Mouse (Mus musculus) brain, embryonic 14.5 days (tissue): ENCODE measurements at regions not wholly inside any gene's neighbourhood (a gene's known extent, or its start where the extent isn't known, plus 50 kb on each side); places are given as distances from the start of the nearest gene placed in this dataset.
"Not testable (repeated sequence)": the region's sequence is repeated elsewhere in the genome, so short reads cannot be mapped to it uniquely, and the experiment has no call there.

Source experiments
- DNase-seq: peaks from one replicate; pipeline ENCODE4 v3.0.0-alpha.2; 2011; ENCODE audit warnings: low read depth
- CTCF ChIP-seq: fragments of 200-500 bp; IDR thresholded peaks from 2 replicates; pipeline ENCODE4 v1.5.1; 2012; ENCODE audit warnings: inconsistent platforms, mild to moderate bottlenecking, moderate library complexity, borderline replicate concordance; ENCODE audit not compliant: insufficient read depth, insufficient read length; ENCODE audit errors: extremely low read depth
- POLR2A ChIP-seq: fragments of 200-500 bp; IDR thresholded peaks from 2 replicates; pipeline ENCODE4 v1.6.1; 2012; ENCODE audit warnings: mild to moderate bottlenecking, inconsistent platforms, borderline replicate concordance; ENCODE audit not compliant: poor library complexity, insufficient read depth, insufficient read length, severe bottlenecking; ENCODE audit errors: extremely low read depth

GRCm38 (mm10) chr6:37735962-37736297, 134.7 kb upstream of the Trim24 start:
- no peak for DNase-seq
- no peak for TF ChIP-seq POLR2A
- TF ChIP-seq CTCF: no peak

GRCm38 (mm10) chr6:37740982-37741889, 129.4 kb upstream of the Trim24 start:
- no peak for DNase-seq
- TF ChIP-seq POLR2A (no peak), CTCF (no peak)

GRCm38 (mm10) chr6:37741916-37742315, 128.7 kb upstream of the Trim24 start:
- DNase-seq: not testable (repeated sequence)

GRCm38 (mm10) chr6:37744679-37745078, 125.9 kb upstream of the Trim24 start:
- TF ChIP-seq CTCF: peak; percentile 45; the same call in 1 of the 2 replicates
- TF ChIP-seq POLR2A: no peak
- no peak for DNase-seq

GRCm38 (mm10) chr6:37745393-37746100, 125.1 kb upstream of the Trim24 start:
- no peak for DNase-seq

GRCm38 (mm10) chr6:37747793-37748192, 122.8 kb upstream of the Trim24 start:
- DNase-seq: not testable (repeated sequence)

More at GRCm38 (mm10) chr6:37745393-37746100, 125.1 kb upstream of the Trim24 start:
- no peak for TF ChIP-seq POLR2A
- no peak for TF ChIP-seq CTCF

- TF ChIP-seq CTCF (no peak), POLR2A (no peak)
- DNase-seq: no peak
Observed at GRCm38 (mm10) chr6:37748296-37748980, 122.2 kb upstream of the Trim24 start.

- TF ChIP-seq POLR2A (no peak), CTCF (no peak)
Observed at GRCm38 (mm10) chr6:37749016-37749415, 121.6 kb upstream of the Trim24 start.

GRCm38 (mm10) chr6:37750271-37750670, 120.3 kb upstream of the Trim24 start:
- TF ChIP-seq POLR2A: no peak
- DNase-seq: no peak

More at GRCm38 (mm10) chr6:37749016-37749415, 121.6 kb upstream of the Trim24 start:
- no peak for DNase-seq

- no peak for TF ChIP-seq POLR2A
- no peak for TF ChIP-seq CTCF
- no peak for DNase-seq
Observed at GRCm38 (mm10) chr6:37751701-37752100, 118.9 kb upstream of the Trim24 start.

- DNase-seq: not testable (repeated sequence)
Observed at GRCm38 (mm10) chr6:37761003-37761402, 109.6 kb upstream of the Trim24 start.

GRCm38 (mm10) chr6:37763036-37763435, 107.6 kb upstream of the Trim24 start:
- no peak for DNase-seq
- TF ChIP-seq CTCF: no peak
- no peak for TF ChIP-seq POLR2A

GRCm38 (mm10) chr6:37767690-37768089, 102.9 kb upstream of the Trim24 start:
- no peak for DNase-seq
- no peak for TF ChIP-seq POLR2A
- TF ChIP-seq CTCF: no peak
